Mouse (Mus musculus): ENCODE results near the gene Tomm40l.

GRCm38 (mm10) chr1:171189046-171189445 is 33.3 kb downstream of the Tomm40l start:
- TF ChIP-seq CTCF (IDR thresholded peaks at IDR 0.05; ENCODE audit: extremely low read depth, insufficient read depth, insufficient read length, insufficient replicate concordance) (no peak), POLR2A (IDR thresholded peaks at IDR 0.05; ENCODE audit: low read depth, low read length) (no peak)
